Mouse (Mus musculus) limb, embryonic 10.5 days (tissue): ENCODE results near the gene Ip6k1. TPM values are rescaled to one million over a fixed set of nuclear protein-coding genes. Genes with fewer than 3 reads are reported as not detected.

Experiments
- DNase-seq: peaks from one replicate; pipeline ENCODE4 v3.0.0-alpha.2; 2017; ENCODE audit warnings: low spot score
- H3K27ac ChIP-seq: fragments of 300-500 bp; sonication (generic); 2 replicates; pipeline ENCODE4 v1.5.1; 2016; ENCODE audit warnings: mild to moderate bottlenecking
- H3K27me3 ChIP-seq: fragments of 300-500 bp; sonication (generic); 2 replicates; pipeline ENCODE4 v1.6.1; 2016; ENCODE audit warnings: low read depth, mild to moderate bottlenecking; ENCODE audit not compliant: poor library complexity, severe bottlenecking
- H3K36me3 ChIP-seq: fragments of 300-500 bp; sonication (generic); 2 replicates; pipeline ENCODE4 v1.6.1; 2016; ENCODE audit warnings: mild to moderate bottlenecking, moderate library complexity
- H3K4me1 ChIP-seq: fragments of 300-500 bp; sonication (generic); 2 replicates; pipeline ENCODE4 v1.6.1; 2016
- H3K4me3 ChIP-seq: fragments of 300-500 bp; sonication (generic); 2 replicates; pipeline ENCODE4 v1.5.1; 2016; ENCODE audit warnings: mild to moderate bottlenecking, moderate library complexity
- H3K9me3 ChIP-seq: fragments of 300-500 bp; sonication (generic); replicated peaks from 2 replicates; pipeline ENCODE4 v1.6.1; 2016; ENCODE audit warnings: mild to moderate bottlenecking
- WGBS: fragments of 180-500 bp; shearing (Covaris S2); methylation state at CpG from one replicate; pipeline ENCODE4 v1.1.7; 2016; 5-methylcytosine and 5-hydroxymethylcytosine counted together
- polyA plus RNA-seq: library from polyadenylated mRNA; unstranded; fragments of >200 nt; fragmentation: Nextera tagmentation; extraction: Ambion mirVana; gene quantifications from 2 replicates; pipeline ENCODE4 v1.2.1, GENCODE M21; 2016

The Ip6k1 gene
- polyA plus RNA-seq, 1 experiment from 2014 or later: 69.8 TPM

DNA sequence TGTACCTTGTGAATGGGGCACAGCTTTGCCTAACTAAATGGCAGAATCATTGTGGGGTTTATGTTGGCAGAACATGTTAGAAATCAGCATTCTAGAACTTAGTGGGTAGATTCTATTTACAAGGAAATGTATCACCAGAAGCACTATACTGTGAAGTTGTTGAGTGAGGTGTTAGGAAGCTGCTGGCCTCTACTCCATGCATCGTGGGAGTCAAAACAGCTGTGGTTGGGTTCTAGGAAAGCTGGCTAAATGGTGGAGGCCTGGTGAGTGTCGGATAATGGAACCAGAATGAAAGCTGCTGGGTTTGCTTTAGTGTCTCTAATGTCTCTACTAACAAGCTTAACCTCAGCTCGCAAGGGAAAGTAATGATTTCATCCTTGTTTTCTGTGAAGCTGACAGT is 14.8 kb downstream of the Ip6k1 start:
- Histone ChIP-seq H3K9me3 (no peaks in the 10 kb centered on the region), H3K27ac (no peak overlapping the region), H3K4me1 (no peaks in the 10 kb centered on the region), H3K36me3 (peaks cover 55% of the 10 kb centered on the region), H3K4me3 (no peak overlapping the region), H3K27me3 (no peaks in the 10 kb centered on the region)
- DNase-seq: no peak
- WGBS: 90% methylated on average over 3 of the region's 3 CpGs

GRCm38 (mm10) chr9:108020741-108021140 is 18.4 kb downstream of the Ip6k1 start:
- Histone ChIP-seq H3K27ac (no peak overlapping the region), H3K4me3 (no peak overlapping the region), H3K36me3 (peaks cover 49% of the 10 kb centered on the region), H3K27me3 (no peaks in the 10 kb centered on the region), H3K9me3 (no peaks in the 10 kb centered on the region), H3K4me1 (no peaks in the 10 kb centered on the region)
- 96% methylated on average over 1 of the region's 1 CpGs for WGBS
- no peak for DNase-seq

DNA sequence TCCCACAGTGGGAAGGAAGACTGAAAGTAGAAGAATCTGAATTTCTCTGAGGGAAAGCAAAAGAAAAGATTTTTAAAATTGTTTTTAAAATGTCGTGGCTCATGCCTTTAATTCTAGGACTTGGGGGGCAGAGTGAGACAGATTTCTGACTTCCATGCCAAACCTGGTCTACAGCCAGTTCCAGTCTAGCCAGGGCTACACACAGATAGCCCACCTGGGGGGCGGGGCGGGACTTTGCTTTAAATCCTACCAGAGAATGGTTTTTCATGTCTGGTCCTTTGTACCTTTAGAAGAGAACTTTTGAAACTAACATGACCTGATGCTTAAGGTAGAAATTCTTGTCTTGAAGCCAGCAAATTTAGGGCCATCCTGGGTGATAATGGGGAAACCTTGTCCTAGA is 20.9 kb downstream of the Ip6k1 start:
- Histone ChIP-seq H3K36me3 (peaks cover 54% of the 10 kb centered on the region), H3K4me1 (no peaks in the 10 kb centered on the region), H3K27ac (no peak overlapping the region), H3K27me3 (no peaks in the 10 kb centered on the region), H3K9me3 (peaks cover 4% of the 10 kb centered on the region; the same call in 1 of the 2 replicates), H3K4me3 (no peak overlapping the region)
- WGBS: 90% methylated on average over 3 of the region's 3 CpGs
- no peak for DNase-seq

- no peak overlapping the region for H3K4me3 ChIP-seq
- no peak overlapping the region for H3K27ac ChIP-seq
- peaks cover 4% of the 10 kb centered on the region; the same call in 1 of the 2 replicates for H3K9me3 ChIP-seq
- no peaks in the 10 kb centered on the region for H3K27me3 ChIP-seq
- no peaks in the 10 kb centered on the region for H3K4me1 ChIP-seq
- 95% methylated on average over 3 of the region's 3 CpGs for WGBS
- peaks cover 77% of the 10 kb centered on the region for H3K36me3 ChIP-seq
- DNase-seq: no peak
Observed at GRCm38 (mm10) chr9:108026584-108026983, 24.3 kb downstream of the Ip6k1 start.

DNA sequence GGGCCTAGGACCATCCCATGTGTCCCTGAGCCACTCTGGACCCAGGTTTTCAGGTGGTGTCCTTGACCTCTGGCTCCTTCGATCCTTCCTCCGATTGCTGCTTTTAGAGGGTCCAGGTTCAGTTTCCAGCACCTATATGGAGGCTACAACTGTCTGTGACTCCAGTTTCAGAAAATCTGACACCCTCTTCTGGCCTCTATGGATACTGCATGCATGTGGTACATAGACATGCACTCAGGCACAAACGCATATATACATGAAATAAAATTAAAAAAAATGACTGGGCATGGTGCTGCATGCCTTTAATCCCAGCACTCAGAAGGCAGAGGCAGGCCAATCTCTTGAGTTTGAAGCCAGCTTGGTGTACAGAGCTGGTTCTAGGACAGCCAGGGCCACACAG is 25.6 kb downstream of the Ip6k1 start:
- Histone ChIP-seq H3K27ac (no peak overlapping the region), H3K27me3 (no peaks in the 10 kb centered on the region), H3K4me1 (no peaks in the 10 kb centered on the region), H3K36me3 (peaks cover 90% of the 10 kb centered on the region), H3K4me3 (no peak overlapping the region), H3K9me3 (peaks cover 4% of the 10 kb centered on the region; the same call in 1 of the 2 replicates)
- DNase-seq: no peak
- 97% methylated on average over 3 of the region's 3 CpGs for WGBS

DNA sequence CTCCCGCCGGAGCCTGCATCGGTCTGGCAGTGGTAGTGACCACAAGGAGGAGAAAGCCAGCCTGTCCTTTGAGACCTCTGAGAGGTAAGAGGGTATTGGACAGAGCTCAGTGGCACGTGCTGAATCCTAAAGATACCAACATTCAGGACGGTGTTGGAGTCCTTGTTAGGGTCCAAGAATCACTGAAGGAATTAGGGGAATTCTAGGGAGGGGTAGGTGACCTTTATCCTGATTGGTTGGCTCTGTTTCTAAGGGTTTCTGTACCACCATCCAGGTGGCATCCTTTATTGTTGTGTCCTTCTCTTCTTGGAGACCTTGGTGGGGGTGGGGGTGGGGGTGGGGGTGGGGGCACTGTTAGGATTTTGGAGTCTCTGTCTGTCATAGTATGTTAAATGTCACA is 29.8 kb downstream of the Ip6k1 start:
- Histone ChIP-seq H3K27me3 (no peaks in the 10 kb centered on the region), H3K27ac (no peak overlapping the region), H3K4me1 (no peaks in the 10 kb centered on the region), H3K36me3 (peaks cover 90% of the 10 kb centered on the region), H3K9me3 (peaks cover 4% of the 10 kb centered on the region; the same call in 1 of the 2 replicates), H3K4me3 (no peak overlapping the region)
- DNase-seq: no peak
- 90% methylated on average over 5 of the region's 5 CpGs for WGBS

GRCm38 (mm10) chr9:108035331-108036156 is 33.2 kb downstream of the Ip6k1 start:
- Histone ChIP-seq H3K9me3 (no peaks in the 10 kb centered on the region), H3K27me3 (no peaks in the 10 kb centered on the region), H3K4me3 (no peak overlapping the region), H3K36me3 (peaks cover 89% of the 10 kb centered on the region), H3K27ac (no peak overlapping the region), H3K4me1 (no peaks in the 10 kb centered on the region)
- no peak for DNase-seq
- WGBS: 96% methylated on average over 2 of the region's 2 CpGs

DNA sequence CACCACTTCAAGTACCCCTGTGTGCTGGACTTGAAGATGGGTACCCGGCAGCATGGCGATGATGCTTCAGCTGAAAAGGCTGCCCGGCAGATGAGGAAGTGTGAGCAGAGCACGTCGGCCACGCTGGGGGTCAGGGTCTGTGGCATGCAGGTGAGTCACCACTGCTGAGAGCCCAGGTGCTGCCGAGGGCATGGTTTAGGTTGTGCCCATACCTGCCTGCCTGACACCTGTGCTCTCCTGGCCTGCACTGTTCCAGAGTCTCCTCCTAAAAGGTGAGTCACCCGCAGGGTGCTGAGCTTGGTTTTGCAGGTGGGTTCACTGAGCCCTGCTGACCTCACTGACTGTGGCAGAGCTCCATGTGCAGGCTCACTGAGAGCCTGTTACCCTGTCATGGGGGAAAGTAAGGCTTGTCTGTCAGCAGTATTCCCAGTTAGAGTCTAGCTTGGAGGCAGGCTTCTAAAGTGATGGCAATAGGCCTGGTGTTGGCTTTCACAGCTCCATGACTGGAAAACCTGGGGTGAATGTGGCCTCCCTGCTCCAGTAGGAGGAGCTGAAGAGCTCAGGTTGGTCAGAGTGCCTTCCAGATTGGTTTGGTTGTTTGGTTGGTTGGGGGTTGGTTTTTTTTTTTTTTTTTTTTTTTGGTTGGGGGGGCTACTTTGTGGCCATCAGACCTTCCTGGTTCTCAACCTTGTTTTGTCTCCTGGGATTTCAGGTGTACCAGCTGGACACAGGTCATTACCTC is 42.6 kb downstream of the Ip6k1 start:
- H3K36me3 ChIP-seq: peaks cover 70% of the 10 kb centered on the region
- WGBS: 97% methylated on average over 8 of the region's 8 CpGs

DNA sequence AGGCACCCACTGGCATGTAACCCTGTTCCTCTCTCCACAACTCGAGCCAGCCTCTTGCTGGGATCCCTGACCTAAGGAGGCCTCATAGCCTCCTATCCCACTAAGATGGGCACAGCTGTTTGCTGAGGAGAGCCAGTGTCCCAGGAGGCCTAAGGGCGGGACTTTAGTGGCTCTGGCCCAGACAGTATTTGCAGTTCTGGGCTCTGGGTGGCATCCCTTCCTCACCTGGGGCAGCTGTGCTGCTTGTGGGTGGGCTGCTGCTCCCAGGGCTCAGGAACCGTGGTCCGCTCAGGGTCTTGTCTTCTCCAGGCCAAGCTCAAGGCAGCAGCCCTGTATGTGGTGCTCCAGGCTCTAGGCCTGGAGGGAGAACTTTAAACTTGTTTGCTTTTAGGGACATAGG is 44.3 kb downstream of the Ip6k1 start:
- H3K27ac ChIP-seq: no peak overlapping the region
- H3K9me3 ChIP-seq: no peaks in the 10 kb centered on the region
- peaks cover 68% of the 10 kb centered on the region for H3K36me3 ChIP-seq
- peaks cover 26% of the 10 kb centered on the region for H3K4me1 ChIP-seq
- WGBS: 91% methylated on average over 4 of the region's 4 CpGs
- DNase-seq: no peak
- no peaks in the 10 kb centered on the region for H3K27me3 ChIP-seq
- no peak overlapping the region for H3K4me3 ChIP-seq

More for the DNA sequence above, 42.6 kb downstream of the Ip6k1 start:
- peaks cover 22% of the 10 kb centered on the region for H3K4me1 ChIP-seq
- H3K9me3 ChIP-seq: no peaks in the 10 kb centered on the region
- no peak for DNase-seq
- no peak overlapping the region for H3K27ac ChIP-seq
- no peak overlapping the region for H3K4me3 ChIP-seq
- H3K27me3 ChIP-seq: no peaks in the 10 kb centered on the region

DNA sequence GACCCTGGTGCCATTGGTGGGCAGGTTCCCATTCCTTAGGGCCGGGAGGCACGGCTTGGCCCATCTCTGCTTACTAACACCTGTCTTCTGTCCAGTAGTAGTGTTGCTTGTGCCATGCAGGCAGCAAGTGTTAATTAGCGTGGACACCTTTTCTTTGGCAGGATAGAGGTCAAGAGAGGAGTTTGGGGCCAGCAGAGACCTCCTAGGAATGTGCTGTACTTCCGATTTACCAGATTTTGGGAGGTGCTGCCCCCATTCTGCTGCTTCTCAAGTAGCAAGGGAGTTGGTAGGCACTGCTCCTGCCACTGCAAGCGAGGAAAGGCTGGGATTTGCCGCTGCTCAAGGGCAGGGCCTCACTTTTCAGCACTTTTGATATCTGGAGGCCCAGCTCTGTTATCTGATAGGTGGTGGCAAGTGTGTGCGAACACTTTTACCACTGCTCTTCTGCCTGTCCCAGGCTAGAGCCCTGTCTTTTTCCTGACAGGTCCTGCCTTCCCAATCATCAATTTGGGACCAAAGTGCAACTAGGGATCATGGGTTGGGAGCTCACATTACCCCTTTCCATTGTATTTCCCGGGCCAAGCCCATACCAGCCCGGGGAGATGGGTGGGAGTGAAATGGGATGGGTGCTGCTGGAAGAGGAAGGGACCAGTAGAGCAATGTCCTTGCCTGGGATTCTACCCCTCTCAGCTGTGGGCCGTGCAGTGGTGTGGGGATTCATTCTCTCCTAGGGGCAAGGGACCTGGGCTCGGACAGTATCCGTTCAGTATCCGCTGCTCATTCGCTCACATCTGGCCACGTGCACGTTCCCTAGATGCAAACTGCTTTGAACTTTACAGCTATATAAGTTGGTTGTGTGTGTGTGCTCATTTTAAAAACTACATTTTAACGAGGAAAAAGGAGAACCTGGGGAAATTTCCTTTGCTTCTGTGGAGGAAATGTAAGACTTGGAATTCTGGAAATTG is 45.6 kb downstream of the Ip6k1 start:
- H3K27ac ChIP-seq: peak overlapping the region; percentile 81; the same call in 1 of the 2 replicates
- peaks cover 30% of the 10 kb centered on the region for H3K4me1 ChIP-seq
- WGBS: 52% methylated on average over 17 of the region's 17 CpGs
- H3K9me3 ChIP-seq: no peaks in the 10 kb centered on the region
- peak; percentile 35 for DNase-seq
- H3K27me3 ChIP-seq: no peaks in the 10 kb centered on the region
- H3K36me3 ChIP-seq: peaks cover 63% of the 10 kb centered on the region
- H3K4me3 ChIP-seq: peak overlapping the region; percentile 64

- peaks cover 37% of the 10 kb centered on the region for H3K4me1 ChIP-seq
- no peaks in the 10 kb centered on the region for H3K9me3 ChIP-seq
- H3K36me3 ChIP-seq: peaks cover 62% of the 10 kb centered on the region
- H3K4me3 ChIP-seq: peak overlapping the region; percentile 64
- peak overlapping the region; percentile 81 for H3K27ac ChIP-seq
- DNase-seq: no peak
- H3K27me3 ChIP-seq: no peaks in the 10 kb centered on the region
- 2% methylated on average over 19 of the region's 19 CpGs for WGBS
Observed at GRCm38 (mm10) chr9:108048566-108048955, 46.3 kb downstream of the Ip6k1 start.

GRCm38 (mm10) chr9:108049016-108049455 is 46.7 kb downstream of the Ip6k1 start, which contains the start of gene Gmppb:
TSS of gene Gmppb (plus strand) at chr9:108049242.
- no peaks in the 10 kb centered on the region for H3K9me3 ChIP-seq
- peaks cover 65% of the 10 kb centered on the region for H3K36me3 ChIP-seq
- under 1% methylated on average over 39 of the region's 39 CpGs for WGBS
- peak within 1 kb of the TSS; percentile 64 for H3K4me3 ChIP-seq
- DNase-seq: peak; percentile 96
- H3K4me1 ChIP-seq: peaks cover 37% of the 10 kb centered on the region
- no peaks in the 10 kb centered on the region for H3K27me3 ChIP-seq
- peak within 1 kb of the TSS; percentile 81 for H3K27ac ChIP-seq
